Mouse (Mus musculus) spleen, adult 2 months (tissue): ENCODE results near the gene Fcgbp.

Source experiments
- CTCF ChIP-seq: fragments of 200-500 bp; IDR thresholded peaks from 2 replicates; pipeline ENCODE4 v1.5.1; 2011; ENCODE audit warnings: mild to moderate bottlenecking, inconsistent platforms; ENCODE audit not compliant: insufficient read depth, insufficient read length, insufficient replicate concordance; ENCODE audit errors: extremely low read depth
- POLR2A ChIP-seq: fragments of 200-500 bp; IDR thresholded peaks from 2 replicates; pipeline ENCODE4 v1.6.1; 2011; ENCODE audit warnings: low read depth, low read length, inconsistent platforms

- TF ChIP-seq CTCF (no peak), POLR2A (no peak)
Observed at GRCm38 (mm10) chr7:28161163-28161749, 90.2 kb downstream of the Fcgbp start.
